Mouse (Mus musculus) forebrain, embryonic 12.5 days (tissue): ENCODE results near the gene Uck2. TPM values are rescaled to one million over a fixed set of nuclear protein-coding genes. Genes with fewer than 3 reads are reported as not detected.
A peak's percentile ranks its signal among the peaks of the same experiment; 100 is the strongest.

ENCODE experiments used
- ATAC-seq: fragments of 200-750 bp; cut with Nextera tagmentation; 2 replicates; pipeline ENCODE4 v1.8.0; 2017; ENCODE audit warnings: moderate TSS enrichment; ENCODE audit not compliant: low FRiP score
- H3K27ac ChIP-seq: fragments of 300-500 bp; sonication (generic); 2 replicates; pipeline ENCODE4 v1.5.1; 2016; ENCODE audit warnings: mild to moderate bottlenecking
- H3K27me3 ChIP-seq: fragments of 300-500 bp; sonication (generic); 2 replicates; pipeline ENCODE4 v1.6.1; 2016; ENCODE audit warnings: mild to moderate bottlenecking
- H3K36me3 ChIP-seq: fragments of 300-500 bp; sonication (generic); replicated peaks from 2 replicates; pipeline ENCODE4 v1.6.1; 2016; ENCODE audit warnings: mild to moderate bottlenecking
- H3K4me1 ChIP-seq: fragments of 300-500 bp; sonication (generic); 2 replicates; pipeline ENCODE4 v1.6.1; 2016
- H3K4me2 ChIP-seq: fragments of 300-500 bp; sonication (generic); 2 replicates; pipeline ENCODE4 v1.6.1; 2016; ENCODE audit warnings: mild to moderate bottlenecking, moderate library complexity
- H3K4me3 ChIP-seq: fragments of 300-500 bp; sonication (generic); replicated peaks from 2 replicates; pipeline ENCODE4 v1.5.1; 2016; ENCODE audit warnings: mild to moderate bottlenecking
- H3K9ac ChIP-seq: fragments of 300-500 bp; sonication (generic); 2 replicates; pipeline ENCODE4 v1.6.1; 2016; ENCODE audit warnings: mild to moderate bottlenecking
- H3K9me3 ChIP-seq: fragments of 300-500 bp; sonication (generic); 2 replicates; pipeline ENCODE4 v1.6.1; 2016
- WGBS: fragments of 180-500 bp; shearing (Covaris S2); methylation state at CpG from one replicate; pipeline ENCODE4 v1.1.7; 2016; 5-methylcytosine and 5-hydroxymethylcytosine counted together
- polyA plus RNA-seq: library from polyadenylated mRNA; unstranded; fragments of >200 nt; fragmentation: Nextera tagmentation; extraction: Ambion mirVana; gene quantifications from 2 replicates; pipeline ENCODE4 v1.2.1, GENCODE M21; 2016

Gene Uck2
- polyA plus RNA-seq, 1 experiment from 2014 or later, result 123 TPM

DNA sequence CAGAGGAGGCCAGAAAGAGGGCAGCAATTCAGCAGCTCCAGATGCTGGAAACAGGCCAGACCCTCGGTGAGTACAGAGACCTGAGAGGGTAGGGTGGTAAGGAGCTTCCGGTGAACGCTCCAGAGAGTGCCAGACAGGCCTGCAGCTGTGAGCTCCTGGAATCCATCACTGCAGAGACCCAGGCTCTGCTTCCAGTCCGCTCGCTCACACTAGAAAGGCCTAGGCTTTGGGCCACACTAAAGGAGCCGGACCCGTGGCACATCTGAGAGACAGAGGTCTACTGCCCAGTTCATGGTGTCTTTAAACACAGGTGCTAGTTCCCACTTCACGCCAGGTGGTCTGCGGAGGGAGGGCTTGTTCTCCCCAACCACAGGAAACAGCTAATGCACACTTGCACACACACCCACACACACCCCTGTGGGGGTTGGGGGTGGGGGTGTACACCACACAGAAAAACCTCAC lies 39.9 kb downstream of the Uck2 start:
- Histone ChIP-seq H3K4me2 (no peak overlapping the region), H3K4me3 (no peak overlapping the region), H3K9me3 (no peaks in the 10 kb centered on the region), H3K4me1 (peaks cover 70% of the 10 kb centered on the region), H3K27ac (peak overlapping the region; percentile 15; the same call in 1 of the 2 replicates), H3K36me3 (no peaks in the 10 kb centered on the region), H3K27me3 (no peaks in the 10 kb centered on the region), H3K9ac (no peak overlapping the region)
- WGBS, result 79% methylated on average over 9 of the region's 9 CpGs
- no peak for ATAC-seq

DNA sequence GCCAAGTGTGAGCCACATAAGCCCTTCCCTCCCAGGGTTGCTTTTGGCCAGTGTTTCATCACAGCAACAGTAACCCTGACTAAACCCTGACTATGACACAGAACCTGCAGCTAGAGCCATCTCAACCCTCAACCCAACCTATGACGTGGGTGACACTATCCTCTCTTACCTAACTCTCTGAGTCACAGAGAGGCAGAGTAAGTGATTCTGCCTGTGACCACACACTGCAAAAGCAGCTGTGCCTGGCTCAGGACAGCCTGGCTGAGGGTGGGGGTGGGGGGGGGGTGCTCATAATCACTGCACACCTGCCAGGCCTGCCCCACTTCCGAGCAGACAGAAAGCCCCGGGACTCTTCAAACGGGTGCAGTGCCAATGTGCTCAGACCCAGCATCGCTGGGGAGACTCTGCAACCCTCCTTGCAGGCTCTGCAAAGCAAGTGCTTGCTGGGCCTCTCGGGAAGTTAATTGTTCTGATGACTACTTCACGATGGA lies 42.9 kb downstream of the Uck2 start:
- H3K27me3 ChIP-seq, result no peaks in the 10 kb centered on the region
- no peak overlapping the region for H3K4me2 ChIP-seq
- 30% methylated on average over 7 of the region's 7 CpGs for WGBS
- H3K9ac ChIP-seq, result no peak overlapping the region
- H3K9me3 ChIP-seq, result no peaks in the 10 kb centered on the region
- H3K4me3 ChIP-seq, result no peak overlapping the region
- ATAC-seq, result peak; percentile 36; the same call in 1 of the 2 replicates
- H3K4me1 ChIP-seq, result peaks cover 79% of the 10 kb centered on the region
- 0 out of 2 replicates have a peak overlapping the region, but pooled peaks have one; percentile 25 for H3K27ac ChIP-seq
- no peaks in the 10 kb centered on the region for H3K36me3 ChIP-seq

DNA sequence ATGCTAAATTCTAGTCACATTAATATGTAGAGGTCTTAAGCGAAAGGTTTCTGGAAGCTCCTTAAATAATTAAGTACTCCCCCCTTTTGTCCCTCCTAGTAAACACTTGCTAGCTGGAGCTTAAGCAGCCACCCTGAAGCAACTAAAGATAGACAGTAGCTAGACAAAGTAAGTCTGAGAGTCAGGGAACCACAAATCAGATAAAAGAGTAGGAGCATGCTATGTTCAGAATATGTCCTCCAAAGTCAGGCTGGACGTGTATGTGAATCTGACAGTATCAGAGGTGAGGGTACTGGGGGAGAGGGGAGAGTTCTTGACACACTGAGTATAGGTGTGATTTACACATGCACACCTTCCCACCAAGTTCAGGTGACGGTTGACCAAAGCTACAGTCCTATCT lies 43.6 kb downstream of the Uck2 start:
- no peaks in the 10 kb centered on the region for H3K9me3 ChIP-seq
- H3K4me1 ChIP-seq, result peaks cover 71% of the 10 kb centered on the region
- H3K36me3 ChIP-seq, result 0 out of 2 replicates have a peak, but pooled peaks cover 5% of the 10 kb centered on the region
- no peak overlapping the region for H3K9ac ChIP-seq
- no peaks in the 10 kb centered on the region for H3K27me3 ChIP-seq
- no peak overlapping the region for H3K4me2 ChIP-seq
- no peak overlapping the region for H3K27ac ChIP-seq
- WGBS, result 58% methylated on average over 3 of the region's 3 CpGs
- ATAC-seq, result no peak
- H3K4me3 ChIP-seq, result no peak overlapping the region

DNA sequence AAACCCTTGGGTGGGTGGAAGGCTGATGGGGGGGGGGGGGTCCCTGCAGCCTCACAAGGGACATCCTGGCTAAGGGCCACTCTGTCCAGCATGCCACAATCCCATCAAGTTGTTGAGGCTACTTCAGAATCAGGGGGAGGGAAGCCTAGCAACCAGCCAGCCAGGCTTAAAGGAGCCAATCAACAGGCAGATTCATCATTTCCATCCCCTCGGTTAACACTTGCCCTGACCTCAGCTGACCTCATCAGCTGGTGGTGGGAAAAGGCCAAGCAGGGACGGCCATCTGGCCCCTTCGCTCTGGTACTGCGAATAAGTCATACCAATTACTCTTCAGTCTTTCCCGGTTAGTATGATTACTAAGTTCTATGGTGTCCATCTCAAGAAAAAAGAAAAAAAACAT lies 44.8 kb downstream of the Uck2 start:
- Histone ChIP-seq H3K9ac (no peak overlapping the region), H3K4me1 (peaks cover 69% of the 10 kb centered on the region), H3K4me2 (no peak overlapping the region), H3K9me3 (no peaks in the 10 kb centered on the region), H3K27ac (0 out of 2 replicates have a peak overlapping the region, but pooled peaks have one; percentile 36), H3K4me3 (no peak overlapping the region), H3K36me3 (peaks cover 16% of the 10 kb centered on the region), H3K27me3 (no peaks in the 10 kb centered on the region)
- no peak for ATAC-seq
- WGBS, result 39% methylated on average over 5 of the region's 5 CpGs

DNA sequence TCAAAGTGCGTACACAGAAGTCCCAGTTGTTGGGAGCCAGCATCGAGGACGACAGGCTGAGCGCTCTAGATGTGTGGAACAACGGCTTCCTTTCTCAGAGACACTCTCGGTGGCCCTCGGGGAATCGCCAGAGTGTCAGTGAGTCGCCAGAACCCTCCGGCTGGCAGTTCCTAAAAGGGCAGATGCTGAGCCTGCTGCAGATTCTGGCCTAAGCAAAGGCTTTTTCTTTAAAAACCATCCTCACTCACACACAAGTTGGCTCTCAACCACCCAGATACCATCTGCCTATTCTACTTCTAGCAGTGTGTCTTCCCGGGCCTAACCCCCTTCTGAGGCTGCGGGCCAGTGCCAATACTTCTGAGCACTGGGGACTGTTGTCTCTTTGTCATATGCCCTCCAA lies 45.2 kb downstream of the Uck2 start:
- no peak overlapping the region for H3K4me3 ChIP-seq
- ATAC-seq, result no peak
- H3K27ac ChIP-seq, result peak overlapping the region; percentile 36; the same call in 1 of the 2 replicates
- peaks cover 20% of the 10 kb centered on the region for H3K36me3 ChIP-seq
- no peaks in the 10 kb centered on the region for H3K27me3 ChIP-seq
- 61% methylated on average over 12 of the region's 12 CpGs for WGBS
- peaks cover 65% of the 10 kb centered on the region for H3K4me1 ChIP-seq
- no peaks in the 10 kb centered on the region for H3K9me3 ChIP-seq
- H3K9ac ChIP-seq, result no peak overlapping the region
- H3K4me2 ChIP-seq, result no peak overlapping the region

DNA sequence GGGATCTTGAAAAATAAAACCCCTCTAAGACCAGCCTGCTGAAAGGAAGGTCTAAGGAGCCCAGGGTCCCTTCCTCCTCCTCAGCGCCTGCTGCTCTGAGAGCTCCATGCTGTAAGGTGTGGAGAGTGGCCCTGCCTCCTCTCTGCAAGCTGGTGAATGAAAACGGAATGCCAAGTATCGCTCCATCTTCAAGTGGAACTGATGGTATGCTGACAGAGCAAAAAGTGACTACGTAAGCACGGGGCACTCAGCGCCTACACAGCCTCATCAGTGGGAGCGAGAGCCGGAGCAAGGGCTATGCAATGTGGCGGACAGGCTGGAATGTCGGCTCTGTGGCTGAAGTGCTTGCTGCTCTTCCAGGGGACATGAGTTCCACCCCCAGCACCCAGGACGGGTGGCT lies 47.3 kb downstream of the Uck2 start:
- peaks cover 41% of the 10 kb centered on the region for H3K36me3 ChIP-seq
- ATAC-seq, result no peak
- no peak overlapping the region for H3K4me2 ChIP-seq
- H3K27ac ChIP-seq, result no peak overlapping the region
- no peak overlapping the region for H3K9ac ChIP-seq
- H3K4me3 ChIP-seq, result no peak overlapping the region
- H3K4me1 ChIP-seq, result peaks cover 46% of the 10 kb centered on the region
- 83% methylated on average over 11 of the region's 11 CpGs for WGBS
- H3K27me3 ChIP-seq, result no peaks in the 10 kb centered on the region
- H3K9me3 ChIP-seq, result no peaks in the 10 kb centered on the region

DNA sequence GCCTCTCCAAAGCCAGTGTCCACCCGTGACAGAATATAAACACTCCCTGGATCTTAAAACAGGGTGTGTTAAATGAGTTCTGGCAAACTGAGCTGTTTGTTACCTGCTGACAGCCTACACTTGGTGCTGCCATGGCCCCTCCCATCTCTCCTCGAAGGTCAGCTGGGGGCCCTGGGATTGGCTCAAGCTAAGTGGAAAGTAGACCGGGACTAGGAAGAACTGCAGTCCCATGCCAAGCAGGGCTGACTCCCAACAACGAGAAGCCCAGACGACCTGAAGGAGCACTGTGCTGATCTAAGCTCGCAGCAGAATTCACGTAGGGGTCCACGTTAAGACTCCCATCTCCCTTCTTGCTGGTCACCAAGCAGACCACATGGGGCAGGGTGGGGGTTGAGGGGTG lies 48.3 kb downstream of the Uck2 start:
- H3K4me2 ChIP-seq, result no peak overlapping the region
- H3K27ac ChIP-seq, result no peak overlapping the region
- ATAC-seq, result no peak; the same call in 1 of the 2 replicates
- H3K9me3 ChIP-seq, result no peaks in the 10 kb centered on the region
- no peaks in the 10 kb centered on the region for H3K27me3 ChIP-seq
- peaks cover 36% of the 10 kb centered on the region for H3K4me1 ChIP-seq
- WGBS, result 83% methylated on average over 8 of the region's 8 CpGs
- H3K4me3 ChIP-seq, result no peak overlapping the region
- H3K36me3 ChIP-seq, result peaks cover 50% of the 10 kb centered on the region
- no peak overlapping the region for H3K9ac ChIP-seq

DNA sequence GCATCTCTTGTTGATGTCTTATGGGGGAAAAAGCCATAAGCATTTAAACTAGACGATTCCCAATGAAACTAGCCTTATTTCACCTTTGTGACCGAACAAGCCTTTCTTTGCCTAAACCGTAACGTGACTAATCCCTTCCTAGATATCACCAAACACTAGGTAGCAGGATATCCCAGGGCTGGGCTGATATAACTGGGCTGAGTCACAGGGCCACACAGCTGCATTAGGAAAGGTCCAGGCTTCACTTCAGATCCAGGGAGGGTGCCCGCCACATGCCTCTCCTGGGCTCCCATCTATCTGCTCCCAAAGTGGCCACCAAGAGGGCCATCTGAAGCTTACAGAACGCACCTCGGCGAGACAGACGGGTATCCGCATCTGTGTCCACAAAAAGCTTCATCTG lies 50.8 kb downstream of the Uck2 start:
- Histone ChIP-seq H3K9ac (no peak overlapping the region), H3K4me1 (peaks cover 11% of the 10 kb centered on the region), H3K4me2 (no peak overlapping the region), H3K9me3 (no peaks in the 10 kb centered on the region), H3K27me3 (no peaks in the 10 kb centered on the region), H3K27ac (no peak overlapping the region), H3K4me3 (no peak overlapping the region), H3K36me3 (peaks cover 60% of the 10 kb centered on the region)
- 96% methylated on average over 10 of the region's 10 CpGs for WGBS
- no peak for ATAC-seq

DNA sequence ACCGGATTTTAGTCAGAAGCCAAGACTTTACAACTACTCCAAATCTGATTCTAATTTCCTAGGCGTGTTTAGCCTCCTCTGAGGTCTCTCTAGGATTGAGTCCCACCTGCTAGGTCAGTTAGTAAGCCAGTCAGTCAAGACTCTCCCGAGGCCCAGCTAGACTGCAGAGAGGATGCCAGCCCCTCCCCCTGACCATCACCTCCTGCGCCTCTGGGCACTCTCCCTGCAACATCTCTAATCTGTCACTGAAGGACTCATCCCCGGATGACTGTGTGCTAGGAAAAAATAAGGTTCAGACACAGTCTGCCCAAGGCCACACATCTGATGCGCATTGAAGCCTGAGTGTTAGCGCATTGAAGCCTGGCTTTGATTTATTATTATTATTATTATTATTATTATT lies 52.2 kb downstream of the Uck2 start:
- Histone ChIP-seq H3K9ac (no peak overlapping the region), H3K4me1 (0 out of 2 replicates have a peak, but pooled peaks cover 1% of the 10 kb centered on the region), H3K27ac (no peak overlapping the region), H3K27me3 (no peaks in the 10 kb centered on the region), H3K9me3 (no peaks in the 10 kb centered on the region), H3K4me3 (no peak overlapping the region), H3K4me2 (no peak overlapping the region), H3K36me3 (peaks cover 74% of the 10 kb centered on the region)
- no peak for ATAC-seq
- 87% methylated on average over 7 of the region's 7 CpGs for WGBS

DNA sequence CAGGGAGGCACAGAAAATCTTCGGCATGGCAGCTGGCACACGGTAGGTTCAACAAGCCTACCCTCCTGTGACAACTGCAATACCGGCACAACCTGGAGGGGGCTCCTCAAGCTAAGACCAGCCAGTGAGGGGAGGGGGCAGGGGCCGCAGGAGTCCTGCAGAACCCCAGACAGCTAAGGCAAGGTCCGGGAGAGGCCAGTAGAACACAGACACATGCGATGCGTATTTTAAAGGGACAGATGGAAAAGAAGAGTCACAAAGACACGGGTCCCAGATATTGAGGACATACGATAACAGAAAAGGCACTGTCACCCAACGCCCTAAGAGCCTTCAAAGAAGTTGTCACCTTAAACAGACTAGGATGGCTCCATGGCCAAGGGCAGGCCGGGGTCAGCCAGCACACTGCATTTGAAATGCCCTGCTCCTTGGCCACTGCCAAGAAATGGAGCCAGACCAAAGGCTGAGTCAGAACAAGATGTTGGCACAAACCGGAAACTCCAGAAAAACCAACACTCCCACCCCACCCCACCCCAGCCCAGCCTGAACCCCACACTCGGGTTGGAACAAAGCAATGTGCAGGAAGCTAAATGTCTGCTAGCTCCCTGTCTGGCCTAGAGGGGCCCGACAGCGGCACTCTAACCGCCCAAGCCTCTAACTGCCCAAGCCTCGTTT lies 53.4 kb downstream of the Uck2 start:
- Histone ChIP-seq H3K27ac (no peak overlapping the region), H3K9ac (no peak overlapping the region), H3K4me1 (no peaks in the 10 kb centered on the region), H3K4me2 (no peak overlapping the region), H3K27me3 (no peaks in the 10 kb centered on the region), H3K36me3 (peaks cover 84% of the 10 kb centered on the region), H3K4me3 (no peak overlapping the region), H3K9me3 (no peaks in the 10 kb centered on the region)
- no peak for ATAC-seq
- WGBS, result 80% methylated on average over 17 of the region's 17 CpGs

DNA sequence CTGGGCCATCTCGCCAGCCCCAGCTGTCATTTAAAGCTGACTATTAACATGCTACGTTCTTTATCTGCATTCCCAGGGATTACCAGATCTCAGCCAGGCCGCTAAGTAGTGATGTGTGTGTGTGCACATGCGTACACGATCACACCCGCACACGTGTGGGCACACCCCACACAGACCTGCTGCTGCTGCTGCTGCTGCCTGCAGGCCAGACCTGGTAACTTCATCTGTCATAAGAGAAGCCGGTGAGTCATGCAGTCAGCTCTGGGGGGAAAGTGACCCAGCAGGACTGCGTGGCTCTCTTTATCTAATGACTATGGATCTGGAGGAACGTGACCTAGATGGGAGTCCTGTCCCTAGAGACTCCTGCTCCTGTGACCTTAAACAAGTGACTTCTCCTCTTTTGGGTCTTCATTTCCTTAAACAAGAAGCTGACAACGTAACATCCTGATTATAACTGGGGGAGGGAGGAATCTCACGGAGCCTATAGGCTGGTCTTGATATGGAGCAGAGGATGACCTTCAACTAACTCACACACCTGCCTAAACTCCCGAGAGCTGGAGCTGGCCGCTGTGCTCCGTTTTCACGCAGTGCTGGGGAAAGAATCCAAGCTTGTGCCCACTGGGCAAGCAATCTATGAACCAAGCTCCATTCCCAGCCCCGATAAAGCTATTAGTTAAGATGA lies 54.0 kb downstream of the Uck2 start:
- no peak for ATAC-seq
- no peak overlapping the region for H3K4me2 ChIP-seq
- H3K36me3 ChIP-seq, result peaks cover 84% of the 10 kb centered on the region
- H3K4me1 ChIP-seq, result no peaks in the 10 kb centered on the region
- no peaks in the 10 kb centered on the region for H3K27me3 ChIP-seq
- H3K27ac ChIP-seq, result no peak overlapping the region
- no peaks in the 10 kb centered on the region for H3K9me3 ChIP-seq
- no peak overlapping the region for H3K9ac ChIP-seq
- WGBS, result 95% methylated on average over 17 of the region's 17 CpGs
- no peak overlapping the region for H3K4me3 ChIP-seq

DNA sequence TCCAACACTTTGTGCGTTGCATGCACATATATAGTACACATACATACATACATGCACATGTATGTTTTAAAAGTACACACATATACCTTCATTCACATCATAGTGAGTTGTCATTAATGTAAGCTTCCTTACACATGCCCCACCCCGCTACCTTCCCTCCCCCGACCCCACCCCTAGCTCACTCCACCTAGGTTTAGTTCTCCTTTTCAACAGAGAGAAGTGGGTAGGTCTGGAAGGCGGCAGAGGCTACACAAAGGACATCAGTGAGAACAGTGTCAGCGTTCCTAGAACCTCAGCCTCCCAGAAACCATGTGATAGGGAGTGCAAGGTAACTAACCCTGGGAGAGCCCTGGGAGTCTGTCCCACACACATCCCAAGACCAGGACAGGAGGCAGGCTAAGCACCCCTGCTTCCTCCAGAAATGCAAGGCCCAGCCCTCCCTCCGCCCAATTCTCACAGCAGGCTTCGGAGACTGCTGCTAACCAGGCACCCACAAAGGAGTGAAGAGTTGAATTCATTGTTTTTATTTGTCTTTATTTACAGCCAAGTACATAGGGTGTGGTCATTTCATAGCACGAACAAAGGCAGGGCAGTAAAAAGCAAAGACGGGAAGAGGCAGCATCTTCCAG lies 62.6 kb downstream of the Uck2 start:
- no peaks in the 10 kb centered on the region for H3K9me3 ChIP-seq
- H3K4me2 ChIP-seq, result no peak overlapping the region
- H3K27ac ChIP-seq, result no peak overlapping the region
- H3K27me3 ChIP-seq, result no peaks in the 10 kb centered on the region
- 88% methylated on average over 9 of the region's 9 CpGs for WGBS
- H3K4me3 ChIP-seq, result no peak overlapping the region
- H3K36me3 ChIP-seq, result peaks cover 40% of the 10 kb centered on the region
- ATAC-seq, result no peak
- H3K4me1 ChIP-seq, result no peaks in the 10 kb centered on the region
- H3K9ac ChIP-seq, result no peak overlapping the region
